Mouse (Mus musculus) thymus, postnatal 14 days (tissue): Measurements from ENCODE around the gene Hist1h3e.
"Not testable (repeated sequence)": the region's sequence is repeated elsewhere in the genome, so short reads cannot be mapped to it uniquely, and the experiment has no call there.

Experiments used
- DNase-seq: peaks from one replicate; pipeline ENCODE4 v3.0.0; 2021

The Hist1h3e gene

DNA sequence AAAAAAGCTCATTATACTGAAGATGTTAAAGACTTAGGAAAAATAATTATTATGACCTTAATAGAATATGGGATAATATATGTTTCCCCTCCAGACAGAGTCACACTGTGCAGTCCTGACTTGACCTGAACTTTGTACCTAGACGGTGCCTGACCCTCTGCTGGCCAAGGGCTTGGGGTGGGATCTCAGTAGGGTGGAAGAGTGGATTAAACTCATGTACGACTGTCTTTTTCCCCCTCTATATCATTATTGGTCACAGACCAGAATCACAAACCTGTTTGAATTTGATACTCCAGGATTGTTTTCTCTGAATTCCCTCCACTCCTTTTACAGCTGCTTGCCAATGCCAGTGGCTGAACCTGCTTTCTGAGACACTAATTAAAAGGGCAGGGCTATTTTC, 1.5 kb downstream of the Hist1h3e start:
- DNase-seq, result not testable (repeated sequence)

- no peak for DNase-seq
Measured at GRCm38 (mm10) chr13:23556906-23557305, 5.3 kb downstream of the Hist1h3e start.

- peak; percentile 76 for DNase-seq
Measured at GRCm38 (mm10) chr13:23555839-23556416, 6.2 kb downstream of the Hist1h3e start.

- DNase-seq, result peak; percentile 93
Measured at GRCm38 (mm10) chr13:23554925-23555838, 7.0 kb downstream of the Hist1h3e start.

DNA sequence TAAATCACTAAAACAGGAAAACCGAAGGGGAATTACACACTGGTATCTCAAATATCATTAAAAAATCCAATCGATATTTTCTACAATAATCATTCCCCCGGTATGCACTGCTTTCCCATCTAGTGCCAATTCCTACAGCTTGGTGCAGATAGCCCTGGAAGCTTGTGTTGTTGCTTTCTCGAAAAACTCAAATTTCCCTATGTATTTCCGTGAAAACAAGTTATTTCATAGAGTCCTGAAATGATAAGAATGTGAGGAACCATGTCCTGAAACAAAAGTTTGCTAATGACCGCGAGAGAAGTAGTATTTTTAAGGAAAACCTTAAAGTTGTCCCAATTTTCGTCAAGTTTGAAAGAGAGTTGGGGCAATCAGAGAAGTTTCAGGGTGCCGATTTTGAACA, 7.8 kb downstream of the Hist1h3e start:
- no peak for DNase-seq

GRCm38 (mm10) chr13:23552962-23553361, 9.2 kb downstream of the Hist1h3e start, which contains the start of gene Hist1h1d:
Hist1h1d (plus strand) TSS chr13:23553262.
- no peak for DNase-seq

- DNase-seq, result no peak
Measured at GRCm38 (mm10) chr13:23551931-23552914, 9.9 kb downstream of the Hist1h3e start.

DNA sequence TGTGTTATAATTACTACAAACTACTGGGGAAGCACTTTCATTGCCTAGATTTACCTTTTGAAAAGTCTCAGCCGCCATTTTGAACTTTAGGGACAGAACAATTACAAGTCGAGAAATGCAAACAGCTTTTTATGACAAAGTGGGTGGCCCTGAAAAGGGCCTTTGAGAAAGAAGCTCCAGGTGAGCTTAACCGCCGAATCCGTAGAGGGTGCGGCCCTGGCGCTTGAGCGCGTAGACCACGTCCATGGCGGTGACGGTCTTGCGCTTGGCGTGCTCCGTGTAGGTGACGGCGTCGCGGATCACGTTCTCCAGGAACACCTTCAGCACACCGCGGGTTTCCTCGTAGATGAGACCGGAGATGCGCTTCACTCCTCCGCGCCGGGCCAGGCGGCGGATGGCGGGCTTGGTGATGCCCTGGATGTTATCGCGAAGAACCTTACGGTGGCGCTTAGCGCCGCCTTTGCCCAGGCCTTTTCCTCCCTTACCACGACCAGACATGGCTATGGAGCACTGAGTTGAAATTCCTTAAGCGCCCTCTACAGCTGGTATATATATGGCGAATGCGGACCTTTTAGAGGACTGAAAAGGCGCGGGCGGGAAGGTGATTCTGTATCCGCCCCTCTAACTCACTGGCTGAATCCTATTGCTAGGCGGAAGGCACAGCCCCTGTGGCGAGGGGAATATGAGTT, 10.9 kb downstream of the Hist1h3e start, which contains the start of gene Hist1h4f:
Hist1h4f (minus strand) TSS at position 503 of the 689 bp plus-strand sequence.
- DNase-seq, result peak; percentile 91

GRCm38 (mm10) chr13:23550761-23551145, 11.4 kb downstream of the Hist1h3e start:
- DNase-seq, result no peak

DNA sequence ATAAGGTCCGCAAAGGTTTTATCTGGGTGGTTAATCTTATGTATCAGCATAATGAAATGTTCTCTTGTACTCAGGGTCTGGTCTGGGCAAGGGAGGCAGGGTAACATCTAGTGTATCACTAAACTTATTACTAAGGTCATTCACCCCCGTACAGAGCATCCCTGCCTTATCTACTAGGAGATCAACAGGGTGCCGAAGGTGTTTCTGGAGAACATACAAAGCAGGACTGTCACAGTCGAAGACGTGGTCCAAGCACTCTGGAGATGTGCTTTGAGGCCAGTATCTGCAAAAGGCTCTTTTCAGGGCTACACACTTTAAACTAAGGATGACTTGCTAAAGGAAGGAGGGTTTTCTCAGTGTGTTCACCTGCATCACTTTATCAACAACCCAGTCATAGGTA, 15.5 kb downstream of the Hist1h3e start:
- DNase-seq, result no peak

DNA sequence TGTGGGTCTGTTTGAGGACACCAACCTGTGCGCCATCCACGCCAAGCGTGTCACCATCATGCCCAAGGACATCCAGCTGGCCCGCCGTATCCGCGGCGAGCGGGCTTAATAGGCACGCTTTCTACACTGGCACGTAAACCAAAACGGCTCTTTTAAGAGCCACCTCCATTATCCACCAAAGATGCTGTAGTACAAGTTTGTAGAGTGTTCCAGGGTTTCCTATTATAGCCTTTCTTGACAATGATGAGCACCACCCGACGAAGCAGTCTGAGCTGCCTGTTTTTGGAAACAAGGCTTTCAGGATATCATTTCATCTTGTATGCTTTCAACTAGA, 17.4 kb downstream of the Hist1h3e start:
- DNase-seq, result not testable (repeated sequence)

DNA sequence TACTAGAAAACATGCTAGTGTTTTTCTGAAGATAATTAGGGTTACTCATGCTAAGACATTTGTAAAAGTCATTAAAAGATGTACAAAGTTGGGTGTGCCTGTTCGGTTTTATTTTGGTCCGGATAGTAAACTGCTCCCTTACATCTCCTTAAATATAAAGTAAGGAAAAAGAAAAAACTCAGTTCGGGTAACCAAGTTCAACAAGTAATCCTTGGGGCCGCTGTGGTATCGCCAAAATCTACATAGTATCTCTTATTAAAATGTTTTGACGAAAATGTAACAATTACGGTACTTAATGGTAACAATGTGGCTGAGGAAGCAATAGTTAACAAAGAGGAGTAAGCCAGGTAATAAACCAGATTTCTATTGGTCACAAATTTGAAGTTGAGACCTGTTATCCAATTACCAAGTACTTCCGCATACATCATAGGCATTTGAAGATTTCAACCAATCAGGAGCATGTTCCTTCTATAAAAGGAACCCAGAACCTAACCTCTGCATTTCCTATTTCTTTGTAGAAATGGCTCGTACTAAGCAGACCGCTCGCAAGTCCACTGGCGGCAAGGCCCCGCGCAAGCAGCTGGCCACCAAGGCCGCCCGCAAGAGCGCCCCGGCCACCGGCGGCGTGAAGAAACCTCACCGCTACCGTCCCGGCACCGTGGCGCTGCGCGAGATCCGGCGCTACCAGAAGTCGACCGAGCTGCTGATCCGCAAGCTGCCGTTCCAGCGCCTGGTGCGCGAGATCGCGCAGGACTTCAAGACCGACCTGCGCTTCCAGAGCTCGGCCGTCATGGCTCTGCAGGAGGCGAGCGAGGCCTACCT, 18.0 kb downstream of the Hist1h3e start, which contains the start of gene Hist1h3f:
Hist1h3f (plus strand) TSS at position 88 of the 822 bp plus-strand sequence.
- peak; percentile 80 for DNase-seq

GRCm38 (mm10) chr13:23542999-23543607, 19.1 kb downstream of the Hist1h3e start, which contains the start of gene Hist1h2bh:
Hist1h2bh (minus strand) TSS chr13:23543392.
- peak; percentile 72 for DNase-seq

DNA sequence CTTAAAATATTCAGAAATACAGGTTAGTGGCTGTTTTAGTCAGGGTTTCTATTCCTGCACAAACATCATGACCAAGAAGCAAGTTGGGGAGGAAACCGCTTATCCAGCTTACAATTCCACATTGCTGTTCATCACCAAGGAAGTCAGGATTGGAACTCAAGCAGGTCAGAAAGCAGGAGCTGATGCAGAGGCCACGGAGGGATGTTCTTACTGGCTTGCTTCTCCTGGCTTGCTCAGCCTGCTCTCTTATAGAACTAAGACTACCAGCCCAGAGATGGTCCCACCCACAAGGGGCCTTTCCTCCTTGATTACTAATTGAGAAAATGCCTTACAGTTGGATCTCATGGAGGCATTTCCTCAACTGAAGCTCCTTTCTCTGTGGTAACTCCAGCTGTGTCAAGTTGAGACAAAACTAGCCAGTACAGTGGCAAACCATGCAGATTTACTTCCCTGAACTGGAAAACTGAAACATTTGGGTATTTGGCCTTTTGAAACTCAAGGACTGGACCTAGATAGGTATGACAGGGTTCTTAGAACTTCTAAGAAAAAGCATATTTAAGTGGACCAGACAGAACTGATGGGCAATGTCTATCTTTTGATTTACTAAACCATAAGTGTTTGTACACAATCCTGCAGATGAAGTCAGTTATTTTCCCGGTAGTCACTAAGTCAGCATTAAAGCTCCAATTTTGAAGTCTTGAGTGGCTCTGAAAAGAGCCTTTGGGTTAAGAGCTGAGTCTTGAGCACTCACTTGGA, 19.8 kb downstream of the Hist1h3e start:
- not testable (repeated sequence) for DNase-seq

GRCm38 (mm10) chr13:23541497-23541896, 20.7 kb downstream of the Hist1h3e start:
- DNase-seq, result no peak

DNA sequence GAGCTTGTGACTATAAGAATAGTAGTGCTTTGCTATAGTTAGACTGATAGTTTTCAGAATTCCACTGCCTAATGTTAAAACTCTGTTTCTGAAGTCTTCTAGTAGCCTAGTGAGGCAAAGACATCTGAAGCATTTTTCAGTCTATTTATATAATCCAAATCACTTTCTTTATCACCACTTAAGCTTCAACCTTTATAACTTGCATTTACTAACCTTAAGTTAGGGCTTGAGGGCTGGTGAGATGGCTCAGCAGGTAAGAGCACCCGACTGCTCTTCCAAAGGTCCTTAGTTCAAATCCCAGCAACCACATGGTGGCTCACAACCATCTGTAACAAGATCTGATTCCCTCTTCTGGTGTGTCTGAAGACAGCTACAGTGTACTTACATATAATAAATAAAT, 22.3 kb downstream of the Hist1h3e start:
- not testable (repeated sequence) for DNase-seq

- DNase-seq, result no peak
Measured at GRCm38 (mm10) chr13:23538249-23538648, 23.9 kb downstream of the Hist1h3e start.

DNA sequence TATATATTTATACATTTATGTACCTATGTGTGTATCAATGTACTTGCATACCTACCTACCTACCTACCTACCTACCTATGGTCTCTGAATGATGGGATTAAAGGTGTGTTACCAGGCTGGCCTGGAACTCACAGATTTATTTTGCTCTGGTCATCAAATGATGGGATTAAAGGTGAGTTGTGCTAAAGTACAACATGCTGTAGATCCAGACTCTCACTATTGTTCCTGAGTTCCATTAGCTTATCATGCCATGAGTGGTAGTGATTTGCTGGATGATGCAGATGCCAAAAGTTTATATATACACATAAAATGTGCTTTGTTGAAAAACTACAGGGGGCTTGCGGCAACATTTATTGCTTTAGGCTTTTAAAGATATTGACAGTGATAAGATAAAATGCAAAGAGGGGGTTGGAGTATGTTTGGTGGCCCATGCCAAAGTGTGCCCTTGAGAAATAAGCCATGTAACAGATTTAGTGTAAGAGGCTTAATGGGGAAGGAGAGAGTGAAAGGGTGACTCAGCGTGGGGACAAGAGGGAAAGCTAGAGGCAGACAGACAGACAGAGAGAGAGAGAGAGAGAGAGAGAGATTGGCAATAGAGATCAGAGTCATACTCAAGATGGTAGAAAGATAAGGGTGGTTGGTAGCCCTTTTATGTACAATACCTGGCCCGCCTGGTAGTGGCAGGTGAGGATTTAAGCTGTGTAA, 25.0 kb downstream of the Hist1h3e start:
- no peak for DNase-seq
